ENCODE assay signal across 8 mouse cellular contexts in genomic region chr3:95988969-95989368, GRCm38 (mm10). TPM values are rescaled to one million over a fixed set of nuclear protein-coding genes. Genes with fewer than 3 reads are reported as not detected.
DNase-seq lines count a peak whose midpoint lies in the region; ATAC-seq and TF ChIP-seq lines count a peak whose summit lies in the region.

No protein-coding gene starts in this region.

- no peak for TF ChIP-seq CTCF in ES-Bruce4 (IDR thresholded peaks at IDR 0.05; ENCODE audit: low read depth, low read length)

- H3K4me2 ChIP-seq in forebrain, embryonic 12.5 days, result no peak overlapping the region
- no peak overlapping the region for H3K4me2 ChIP-seq in forebrain, embryonic 15.5 days (replicated peaks)
- H3K4me2 ChIP-seq in embryonic facial prominence, embryonic 14.5 days (ENCODE audit: low read depth, low read length), result no peak overlapping the region
- H3K4me2 ChIP-seq in kidney, embryonic 15.5 days, result no peak overlapping the region
- no peak overlapping the region for H3K4me2 ChIP-seq in stomach, embryonic 15.5 days

- peaks cover 61% of the 10 kb centered on the region for H3K36me3 ChIP-seq in forebrain, embryonic 12.5 days (replicated peaks)
- peaks cover 41% of the 10 kb centered on the region for H3K36me3 ChIP-seq in forebrain, embryonic 15.5 days
- H3K36me3 ChIP-seq in ES-Bruce4 (ENCODE audit: control insufficient read depth, insufficient read depth, low read length, poor library complexity, severe bottlenecking), result no peaks in the 10 kb centered on the region
- peaks cover 48% of the 10 kb centered on the region for H3K36me3 ChIP-seq in embryonic facial prominence, embryonic 14.5 days (ENCODE audit: control insufficient read depth, insufficient read depth, low read length)
- peaks cover 49% of the 10 kb centered on the region for H3K36me3 ChIP-seq in kidney, embryonic 15.5 days
- H3K36me3 ChIP-seq in stomach, embryonic 15.5 days, result peaks cover 20% of the 10 kb centered on the region; the same call in 1 of the 2 replicates

- 0 out of 2 replicates have a peak overlapping the region, but pooled peaks have one; percentile 8 for H3K27ac ChIP-seq in forebrain, embryonic 12.5 days
- H3K27ac ChIP-seq in forebrain, embryonic 15.5 days (replicated peaks), result no peak overlapping the region
- H3K27ac ChIP-seq in ES-Bruce4 (ENCODE audit: insufficient read depth, low read length), result no peak overlapping the region
- H3K27ac ChIP-seq in embryonic facial prominence, embryonic 14.5 days (replicated peaks; ENCODE audit: low read depth, low read length), result peak overlapping the region; percentile 61
- H3K27ac ChIP-seq in kidney, embryonic 15.5 days, result peak overlapping the region; percentile 33
- peak overlapping the region; percentile 42; the same call in 1 of the 2 replicates for H3K27ac ChIP-seq in stomach, embryonic 15.5 days

- no peaks in the 10 kb centered on the region for H3K27me3 ChIP-seq in forebrain, embryonic 12.5 days
- H3K27me3 ChIP-seq in forebrain, embryonic 15.5 days, result no peaks in the 10 kb centered on the region
- H3K27me3 ChIP-seq in ES-Bruce4 (ENCODE audit: control insufficient read depth, insufficient read depth, low read length, poor library complexity, severe bottlenecking), result no peaks in the 10 kb centered on the region
- no peaks in the 10 kb centered on the region for H3K27me3 ChIP-seq in embryonic facial prominence, embryonic 14.5 days (replicated peaks; ENCODE audit: control insufficient read depth, insufficient read depth, low read length)
- no peaks in the 10 kb centered on the region for H3K27me3 ChIP-seq in kidney, embryonic 15.5 days
- H3K27me3 ChIP-seq in stomach, embryonic 15.5 days (replicated peaks), result no peaks in the 10 kb centered on the region

- no peak for TF ChIP-seq EP300 in ES-Bruce4 (IDR thresholded peaks at IDR 0.05; ENCODE audit: insufficient read depth, low read depth, low read length)

- no peaks in the 10 kb centered on the region for H3K9me3 ChIP-seq in forebrain, embryonic 12.5 days
- no peaks in the 10 kb centered on the region for H3K9me3 ChIP-seq in forebrain, embryonic 15.5 days
- no peaks in the 10 kb centered on the region for H3K9me3 ChIP-seq in ES-Bruce4 (replicated peaks; ENCODE audit: control insufficient read depth, insufficient read depth, low read length, poor library complexity, severe bottlenecking)
- no peaks in the 10 kb centered on the region for H3K9me3 ChIP-seq in embryonic facial prominence, embryonic 14.5 days (ENCODE audit: control insufficient read depth, low read length)
- H3K9me3 ChIP-seq in kidney, embryonic 15.5 days (replicated peaks), result no peaks in the 10 kb centered on the region
- H3K9me3 ChIP-seq in stomach, embryonic 15.5 days, result no peaks in the 10 kb centered on the region

- no peak for TF ChIP-seq POLR2A in ES-Bruce4 (IDR thresholded peaks at IDR 0.05; ENCODE audit: insufficient read depth, low read length)

- 75% methylated on average over 10 of the region's 10 CpGs for WGBS in forebrain, embryonic 12.5 days
- 55% methylated on average over 10 of the region's 10 CpGs for WGBS in forebrain, embryonic 15.5 days
- WGBS in embryonic facial prominence, embryonic 14.5 days, result 54% methylated on average over 10 of the region's 10 CpGs
- 48% methylated on average over 10 of the region's 10 CpGs for WGBS in kidney, embryonic 15.5 days
- 44% methylated on average over 10 of the region's 10 CpGs for whole genome bisulfite sequencing in stomach, embryonic 15.5 days

- H3K4me1 ChIP-seq in forebrain, embryonic 12.5 days, result peaks cover 60% of the 10 kb centered on the region
- peaks cover 52% of the 10 kb centered on the region for H3K4me1 ChIP-seq in forebrain, embryonic 15.5 days
- peaks cover 3% of the 10 kb centered on the region for H3K4me1 ChIP-seq in ES-Bruce4 (ENCODE audit: control insufficient read depth, insufficient read depth, low read length)
- peaks cover 30% of the 10 kb centered on the region for H3K4me1 ChIP-seq in embryonic facial prominence, embryonic 14.5 days (ENCODE audit: control insufficient read depth, insufficient read depth, low read length)
- H3K4me1 ChIP-seq in kidney, embryonic 15.5 days, result peaks cover 75% of the 10 kb centered on the region
- peaks cover 35% of the 10 kb centered on the region for H3K4me1 ChIP-seq in stomach, embryonic 15.5 days

- H3K9ac ChIP-seq in forebrain, embryonic 12.5 days, result no peak overlapping the region
- no peak overlapping the region for H3K9ac ChIP-seq in forebrain, embryonic 15.5 days (replicated peaks)
- peak overlapping the region; percentile 13; the same call in 1 of the 2 replicates for H3K9ac ChIP-seq in ES-Bruce4 (ENCODE audit: low read depth, poor library complexity, severe bottlenecking)
- H3K9ac ChIP-seq in embryonic facial prominence, embryonic 14.5 days (ENCODE audit: low read depth, low read length), result peak overlapping the region; percentile 15; the same call in 1 of the 2 replicates
- H3K9ac ChIP-seq in kidney, embryonic 15.5 days, result no peak overlapping the region
- no peak overlapping the region for H3K9ac ChIP-seq in stomach, embryonic 15.5 days

- ATAC-seq in forebrain, embryonic 12.5 days (ENCODE audit: low FRiP score), result no peak
- no peak for ATAC-seq in forebrain, embryonic 15.5 days (replicated peaks)
- 0 out of 2 replicates have a peak, but pooled peaks have one; percentile 6 for ATAC-seq in embryonic facial prominence, embryonic 14.5 days (ENCODE audit: low read depth)
- ATAC-seq in kidney, embryonic 15.5 days (replicated peaks; ENCODE audit: low FRiP score), result no peak
- ATAC-seq in stomach, embryonic 15.5 days (ENCODE audit: insufficient read depth, low FRiP score, low read depth), result no peak

- peak; percentile 83 for DNase-seq in embryonic facial prominence, embryonic 14.5 days (ENCODE audit: low spot score)
- no peak for DNase-seq in yolk sac, embryonic 10.5 days (ENCODE audit: low spot score)
- no peak for DNase-seq in left cerebral cortex, adult 11 months (ENCODE audit: low spot score)

- no peak overlapping the region for H3K4me3 ChIP-seq in forebrain, embryonic 12.5 days (replicated peaks)
- no peak overlapping the region for H3K4me3 ChIP-seq in forebrain, embryonic 15.5 days
- H3K4me3 ChIP-seq in ES-Bruce4 (ENCODE audit: low read depth, low read length), result peak overlapping the region; percentile 27
- H3K4me3 ChIP-seq in embryonic facial prominence, embryonic 14.5 days (ENCODE audit: low read depth, low read length), result no peak overlapping the region
- no peak overlapping the region for H3K4me3 ChIP-seq in kidney, embryonic 15.5 days (replicated peaks)
- H3K4me3 ChIP-seq in stomach, embryonic 15.5 days (replicated peaks), result no peak overlapping the region

RNA-seq across cellular contexts. Expression of gene Plekho1, which starts 6.8 kb away (rescaled TPM):
- polyA plus RNA-seq in forebrain, embryonic 12.5 days (2016; fragmentation: Nextera tagmentation; extraction: Ambion mirVana), result 91.3 and 95.1 TPM in 2 replicates
- 87.6 and 90.5 TPM in 2 replicates for polyA plus RNA-seq in forebrain, embryonic 15.5 days (2015; fragmentation: Nextera tagmentation; extraction: Ambion mirVana)
- polyA plus RNA-seq in ES-Bruce4 (2011; ENCODE audit: insufficient read depth, insufficient read length, low read depth, missing spikeins), result 9.2 and 15.0 TPM in 2 replicates
- 40.5 and 43.2 TPM in 2 replicates for polyA plus RNA-seq in embryonic facial prominence, embryonic 14.5 days (2014; fragmentation: Nextera tagmentation; extraction: Ambion mirVana)
- polyA plus RNA-seq in kidney, embryonic 15.5 days (2015; fragmentation: Nextera tagmentation; extraction: Ambion mirVana), result 43.5 and 44.2 TPM in 2 replicates
- 30.9 and 33.2 TPM in 2 replicates for polyA plus RNA-seq in stomach, embryonic 15.5 days (2015; fragmentation: Nextera tagmentation; extraction: Ambion mirVana)

RNA-seq across cellular contexts. Expression of gene Anp32e, which starts 59.9 kb away (rescaled TPM):
- 405 and 446 TPM in 2 replicates for polyA plus RNA-seq in forebrain, embryonic 12.5 days (2016; fragmentation: Nextera tagmentation; extraction: Ambion mirVana)
- 196 and 207 TPM in 2 replicates for polyA plus RNA-seq in forebrain, embryonic 15.5 days (2015; fragmentation: Nextera tagmentation; extraction: Ambion mirVana)
- polyA plus RNA-seq in ES-Bruce4 (2011; ENCODE audit: insufficient read depth, insufficient read length, low read depth, missing spikeins), result 386 and 405 TPM in 2 replicates
- 62.6 and 64.2 TPM in 2 replicates for polyA plus RNA-seq in embryonic facial prominence, embryonic 14.5 days (2014; fragmentation: Nextera tagmentation; extraction: Ambion mirVana)
- polyA plus RNA-seq in kidney, embryonic 15.5 days (2015; fragmentation: Nextera tagmentation; extraction: Ambion mirVana), result 247 and 264 TPM in 2 replicates
- 159 and 180 TPM in 2 replicates for polyA plus RNA-seq in stomach, embryonic 15.5 days (2015; fragmentation: Nextera tagmentation; extraction: Ambion mirVana)

Comparison
In these comparisons a context has a peak if more than half of its experiments do, and no peak if none do; other contexts are left out.
1. H3K27ac ChIP-seq: peak in forebrain, embryonic 12.5 days (single experiment), embryonic facial prominence, embryonic 14.5 days (single experiment), kidney, embryonic 15.5 days (single experiment) and stomach, embryonic 15.5 days (single experiment); none in forebrain, embryonic 15.5 days (single experiment) and ES-Bruce4 (single experiment).
2. H3K9ac ChIP-seq: peak in ES-Bruce4 (single experiment) and embryonic facial prominence, embryonic 14.5 days (single experiment); none in forebrain, embryonic 12.5 days (single experiment), forebrain, embryonic 15.5 days (single experiment), kidney, embryonic 15.5 days (single experiment) and stomach, embryonic 15.5 days (single experiment).